Mouse (Mus musculus) neural tube, embryonic 10.5 days (tissue): ENCODE data around the gene Lrch1.

Source experiments
- DNase-seq: peaks from one replicate; pipeline ENCODE4 v3.0.0-alpha.2; 2017; ENCODE audit warnings: low spot score; ENCODE audit errors: extremely low spot score

The Lrch1 gene

GRCm38 (mm10) chr14:74852965-74853758 lies 94.5 kb downstream of the Lrch1 start:
- DNase-seq: no peak

GRCm38 (mm10) chr14:74851866-74852265 lies 95.8 kb downstream of the Lrch1 start:
- no peak for DNase-seq

DNA sequence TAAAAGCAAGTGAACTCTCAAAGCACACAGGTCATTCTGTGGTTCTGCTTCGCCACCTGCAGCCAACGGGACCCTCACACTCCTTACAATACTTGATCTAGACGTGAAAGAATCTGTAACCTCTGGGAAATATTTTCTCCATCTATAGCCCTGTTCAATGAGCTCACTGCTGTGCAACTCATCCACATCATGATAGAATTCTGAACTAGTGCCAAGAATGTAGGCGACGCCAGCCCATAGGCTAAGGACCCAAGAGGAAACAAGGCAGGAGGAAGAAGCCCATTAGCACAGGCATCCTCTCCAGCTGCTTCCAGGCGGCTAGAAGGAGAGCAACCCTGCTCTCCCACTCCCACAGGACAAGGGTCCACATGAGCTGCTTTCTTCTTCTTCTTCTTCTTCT lies 98.7 kb downstream of the Lrch1 start:
- no peak for DNase-seq

GRCm38 (mm10) chr14:74848224-74848623 lies 99.5 kb downstream of the Lrch1 start:
- DNase-seq: no peak

- no peak for DNase-seq
Observed at GRCm38 (mm10) chr14:74847311-74848133, 100.2 kb downstream of the Lrch1 start.

DNA sequence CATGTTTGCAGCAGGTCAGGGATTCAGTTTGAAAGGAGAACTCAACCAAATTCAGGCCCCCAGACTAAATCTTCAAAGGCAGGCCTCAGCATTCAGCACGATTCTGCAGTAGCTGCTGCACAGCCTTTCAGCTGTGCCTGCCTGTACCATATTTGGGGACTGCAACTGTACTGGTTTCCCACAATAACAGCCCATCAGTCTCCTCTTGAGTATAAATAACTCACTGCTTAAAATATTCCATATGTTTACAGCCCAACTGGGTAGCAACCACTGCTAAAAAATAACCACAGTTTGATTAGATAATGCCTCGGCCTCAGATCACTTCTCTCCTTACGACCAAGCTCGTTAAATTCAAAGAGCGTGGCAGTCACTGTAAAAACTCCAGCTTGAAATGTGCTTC lies 101.0 kb downstream of the Lrch1 start:
- no peak for DNase-seq

DNA sequence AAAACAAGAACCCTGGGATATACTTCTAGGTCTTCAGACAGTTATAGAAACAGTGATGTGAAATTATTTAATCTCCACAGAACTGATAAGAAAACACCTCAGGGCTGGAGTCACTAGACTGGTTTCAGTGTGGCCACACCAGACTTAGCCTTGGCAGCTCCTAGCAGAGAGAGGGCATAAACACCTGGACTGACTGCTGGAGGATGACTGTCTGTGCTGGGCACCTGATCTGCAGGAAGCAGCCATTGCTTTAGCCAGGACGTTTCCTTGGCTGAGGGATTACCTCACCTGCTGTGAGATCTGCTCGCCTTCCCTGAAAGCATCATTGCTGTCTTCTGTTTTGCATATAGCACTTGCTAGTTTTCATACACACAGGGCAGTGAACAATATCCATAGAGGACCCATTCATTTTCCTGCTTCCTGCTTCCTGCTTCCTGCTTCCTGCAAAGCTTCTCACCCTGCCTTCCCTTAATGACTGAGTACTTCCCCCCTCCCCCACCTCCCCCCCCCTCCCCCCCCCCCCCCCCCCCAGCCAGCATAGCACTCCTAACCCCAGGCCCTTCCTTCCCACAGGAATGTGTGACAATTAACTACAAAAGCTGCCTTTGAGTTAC lies 101.9 kb downstream of the Lrch1 start:
- DNase-seq: no peak

DNA sequence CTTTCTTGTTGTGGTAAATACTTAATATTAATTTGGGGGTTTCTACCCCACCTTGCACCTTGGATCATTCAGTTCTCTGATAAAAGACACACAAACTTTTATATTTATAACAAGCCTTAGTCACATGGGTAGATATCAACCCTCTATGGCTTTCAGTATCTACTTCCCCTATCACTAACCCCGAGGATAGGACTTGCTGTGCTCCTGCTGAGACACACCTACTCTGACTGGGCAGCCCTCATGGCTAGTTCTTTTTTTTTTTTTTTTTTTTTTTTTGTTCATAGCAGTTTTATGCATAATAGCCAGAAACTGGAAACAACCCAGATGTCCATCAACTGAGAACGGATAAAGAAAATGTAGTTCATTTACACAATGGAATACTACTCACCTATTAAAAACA lies 106.0 kb downstream of the Lrch1 start:
- DNase-seq: no peak

GRCm38 (mm10) chr14:74841297-74841696 lies 106.4 kb downstream of the Lrch1 start:
- DNase-seq: no peak

DNA sequence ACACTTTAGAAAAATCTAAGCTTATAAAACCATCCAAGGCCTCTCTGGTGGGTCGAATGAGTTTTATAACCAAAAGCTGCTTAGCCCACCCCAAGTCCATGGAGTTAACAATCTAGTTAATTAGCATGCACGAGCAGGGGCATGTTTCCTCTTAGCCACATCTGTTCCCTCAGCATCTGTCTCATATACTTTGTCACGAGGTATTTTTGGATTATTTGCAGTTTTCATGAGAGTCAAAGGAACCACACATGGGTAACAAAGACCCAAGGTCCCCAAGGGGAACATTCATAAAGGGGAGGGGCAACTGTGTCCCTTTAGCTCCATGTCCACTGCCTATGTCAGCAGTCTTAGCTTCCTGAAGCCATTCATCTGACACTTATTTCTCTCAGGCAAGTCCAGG lies 106.9 kb downstream of the Lrch1 start:
- no peak for DNase-seq

DNA sequence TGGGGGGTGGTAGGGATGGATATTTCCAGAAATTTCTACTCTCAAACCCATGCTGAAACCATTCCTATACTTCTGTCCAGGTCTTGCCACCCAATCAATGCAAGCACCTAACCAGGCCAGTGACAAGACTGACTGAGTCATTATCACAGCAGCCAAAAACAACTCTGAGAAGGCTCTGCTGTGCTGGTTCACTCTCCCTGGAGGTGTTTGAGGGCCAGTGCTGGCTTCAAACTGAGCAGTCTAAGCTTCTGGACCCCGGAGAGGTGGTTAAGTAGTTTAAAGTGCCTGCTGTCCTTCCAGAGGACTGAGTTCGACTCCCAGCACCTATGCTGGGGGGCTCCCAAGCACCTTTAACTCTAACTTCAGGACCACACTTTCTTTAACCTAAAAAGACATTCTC lies 107.3 kb downstream of the Lrch1 start:
- DNase-seq: no peak

DNA sequence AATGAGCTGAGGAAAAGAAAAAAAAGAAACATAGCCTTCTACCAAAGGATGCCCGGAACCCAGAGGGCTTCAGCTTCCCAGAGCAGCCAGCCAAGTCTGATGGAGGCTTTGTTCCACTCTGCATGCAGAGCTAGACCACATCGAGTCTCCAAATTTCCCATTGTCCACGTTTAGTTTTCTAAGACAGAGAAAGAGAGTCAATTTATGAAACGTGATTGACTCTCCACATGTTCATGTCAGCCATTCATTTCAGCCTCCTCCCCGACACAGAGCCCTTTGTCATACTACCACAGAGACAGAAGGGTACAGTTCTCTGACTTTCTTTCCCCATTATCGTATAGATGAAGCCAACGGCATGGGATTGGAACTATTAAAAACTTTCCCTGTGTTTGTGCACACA lies 108.9 kb downstream of the Lrch1 start:
- no peak for DNase-seq

DNA sequence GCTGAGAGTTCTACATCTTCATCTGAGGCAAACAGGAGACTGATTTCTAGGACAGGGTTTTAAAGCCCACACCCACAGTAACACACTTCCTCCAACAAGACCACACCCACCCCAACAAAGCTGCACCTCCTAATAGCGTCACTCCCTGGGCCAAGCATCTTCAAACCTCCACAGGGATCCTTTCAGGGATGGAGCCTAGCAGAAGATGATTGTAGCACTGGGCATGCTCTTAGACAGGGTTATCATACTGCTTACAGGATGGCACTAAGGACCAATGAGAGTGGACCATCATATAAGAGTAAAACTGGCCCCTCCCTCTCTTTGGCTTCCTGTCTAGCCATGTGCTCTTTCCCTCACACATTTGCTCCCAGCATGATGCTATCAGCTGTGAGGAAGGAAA lies 112.7 kb downstream of the Lrch1 start:
- no peak for DNase-seq

- no peak for DNase-seq
Observed at GRCm38 (mm10) chr14:74834215-74834614, 113.5 kb downstream of the Lrch1 start.

GRCm38 (mm10) chr14:74831653-74832052 lies 116.0 kb downstream of the Lrch1 start:
- DNase-seq: no peak

DNA sequence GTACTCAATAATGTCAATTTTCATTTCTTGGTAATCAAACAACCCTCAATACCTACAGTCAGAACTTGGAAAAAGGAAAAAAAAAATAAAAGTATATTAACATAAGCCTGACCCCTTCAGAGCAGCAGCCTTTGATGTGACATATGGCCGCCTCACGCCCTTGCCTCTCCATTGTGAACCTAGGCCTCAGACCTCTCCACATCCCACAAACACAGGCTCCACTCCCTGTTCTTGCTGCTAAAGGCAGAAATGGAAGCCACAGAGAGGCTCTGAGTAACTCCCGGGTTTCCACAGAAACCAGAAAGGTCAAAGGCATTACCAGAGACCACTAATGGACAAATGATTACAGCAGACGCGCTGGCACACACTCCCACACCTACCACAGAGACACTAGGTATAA lies 116.6 kb downstream of the Lrch1 start:
- DNase-seq: no peak

DNA sequence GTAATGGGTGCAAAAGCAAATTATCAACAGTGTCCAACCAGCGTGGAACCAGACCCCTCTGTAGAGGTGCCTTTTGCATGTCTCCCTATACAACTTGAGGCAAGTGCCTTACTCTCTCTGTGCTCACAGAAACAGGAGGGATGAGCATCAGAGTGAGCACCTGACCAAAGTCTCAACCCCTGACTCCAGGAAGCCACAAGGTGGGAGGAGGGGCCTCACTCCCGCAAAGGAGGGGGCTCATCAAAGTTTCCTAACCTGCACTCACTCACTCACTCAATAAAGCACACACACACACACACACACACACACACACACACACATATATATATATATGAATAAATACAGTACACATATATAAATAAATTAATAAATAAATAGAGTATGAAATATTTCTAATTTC lies 117.1 kb downstream of the Lrch1 start:
- DNase-seq: no peak

DNA sequence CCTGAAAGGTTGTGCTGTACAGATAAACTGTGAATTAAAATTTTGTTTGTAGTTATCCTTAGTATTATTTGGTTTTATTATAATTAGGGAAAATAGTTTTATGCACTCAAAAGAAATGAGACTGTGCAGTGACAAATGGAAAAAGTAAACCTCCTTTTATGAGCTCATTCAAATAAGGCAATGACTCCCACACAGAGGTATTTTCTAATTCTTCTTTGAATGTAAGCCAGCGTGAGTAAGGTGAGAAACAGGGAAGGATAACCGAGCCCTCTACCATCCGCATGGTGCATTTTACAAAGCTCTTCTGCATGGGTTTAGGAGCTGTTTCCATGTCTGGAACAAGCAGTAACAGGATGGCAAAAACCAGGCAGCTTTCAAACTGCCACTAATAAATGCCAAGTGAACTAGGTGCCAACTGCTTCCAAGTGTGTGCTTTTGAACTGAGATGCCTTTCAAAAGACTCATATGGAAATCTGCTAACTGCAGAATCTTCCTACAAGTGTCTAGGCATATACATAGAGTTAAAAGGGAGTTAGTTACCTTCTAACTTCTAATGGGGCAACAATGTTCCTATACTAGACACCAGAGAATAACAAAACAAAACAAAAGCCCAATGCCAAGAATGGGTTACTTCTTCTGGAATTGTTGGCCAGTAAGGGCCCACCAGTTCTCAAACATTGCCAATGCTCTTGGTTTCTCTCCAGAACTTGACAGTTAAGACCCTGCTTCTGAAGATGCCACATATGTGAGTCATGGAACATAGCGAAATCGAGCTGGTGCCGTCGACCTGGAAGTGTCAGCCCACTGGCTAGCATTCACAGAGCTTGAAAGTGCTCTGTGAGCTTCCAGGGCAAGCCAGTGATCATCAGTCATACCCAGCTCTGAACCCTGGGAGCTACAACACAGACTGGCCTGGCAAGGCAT lies 124.7 kb downstream of the Lrch1 start:
- DNase-seq: no peak

GRCm38 (mm10) chr14:74822048-74822447 lies 125.6 kb downstream of the Lrch1 start:
- no peak for DNase-seq

DNA sequence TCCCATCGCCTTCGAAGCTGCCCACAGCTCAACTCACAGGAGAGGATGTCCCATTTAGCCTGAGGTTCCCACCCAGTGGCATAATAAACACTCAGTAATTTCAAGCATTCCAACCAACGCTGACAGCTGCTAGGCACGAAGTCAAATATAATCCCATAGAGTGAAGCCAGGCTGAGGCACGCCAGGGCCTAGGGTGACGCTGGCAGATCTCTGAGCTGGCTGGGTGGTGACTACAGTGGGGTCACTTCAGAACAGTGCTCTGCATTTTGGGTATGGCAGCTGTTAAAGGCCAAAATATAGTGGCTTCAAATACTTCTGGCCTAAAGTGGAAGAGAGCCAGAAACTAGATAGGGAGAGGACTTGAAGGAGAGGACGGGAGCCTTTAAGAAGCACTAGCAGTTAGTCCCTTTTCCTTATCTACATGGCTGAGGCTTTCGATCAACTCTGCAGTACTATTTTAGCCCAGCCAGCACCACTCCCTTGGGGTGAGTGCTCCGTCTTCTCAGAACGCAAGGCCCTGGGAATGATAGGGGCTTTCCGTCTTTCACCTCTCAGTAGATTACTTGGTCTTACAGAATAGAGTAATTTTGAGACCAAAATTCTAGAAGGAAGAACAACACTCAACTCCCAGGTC lies 127.4 kb downstream of the Lrch1 start:
- no peak for DNase-seq

GRCm38 (mm10) chr14:74816705-74817104 lies 131.0 kb downstream of the Lrch1 start:
- no peak for DNase-seq
